Mouse (Mus musculus): ENCODE data around the gene Sorcs3.

DNA sequence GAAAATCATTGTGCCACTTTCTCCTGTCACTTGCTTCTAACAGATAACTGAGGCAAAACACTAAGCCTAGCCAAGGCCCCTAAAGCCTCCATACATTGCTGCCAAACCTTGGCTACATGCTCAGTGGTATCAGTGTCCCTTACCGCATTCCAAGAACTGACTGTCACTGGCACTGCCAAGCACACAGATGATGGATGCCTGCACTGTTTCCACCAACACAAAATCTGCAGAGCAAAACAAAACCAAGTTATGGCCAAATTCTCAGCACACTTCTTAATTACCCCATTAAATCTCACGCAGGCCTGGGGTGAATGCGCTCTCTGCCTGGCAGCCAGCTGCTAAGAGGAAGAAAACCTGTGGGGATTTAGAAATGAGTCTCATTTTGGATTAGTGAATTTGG is 628.5 kb downstream of the Sorcs3 start:
- TF ChIP-seq EP300 (IDR thresholded peaks at IDR 0.05; ENCODE audit: low read depth) (no peak), CTCF (IDR thresholded peaks at IDR 0.05; ENCODE audit: low read depth) (no peak)
